Mouse (Mus musculus) heart, adult 2 months (tissue): ENCODE results near the gene Xab2.

Experiments used
- CTCF ChIP-seq: fragments of 200-600 bp; IDR thresholded peaks from 2 replicates; pipeline ENCODE4 v1.8.1; 2022; ENCODE audit warnings: antibody characterized with exemption, mild to moderate bottlenecking, moderate library complexity
- POLR2A ChIP-seq: fragments of 200-500 bp; IDR thresholded peaks from 2 replicates; pipeline ENCODE4 v1.6.1; 2011; ENCODE audit warnings: mild to moderate bottlenecking, low read depth, low read length, control low read depth; ENCODE audit not compliant: insufficient read depth

GRCm38 (mm10) chr8:3586993-3587390 is 34.1 kb downstream of the Xab2 start, which contains the start of gene Camsap3:
- TF ChIP-seq CTCF, result no peak
- no peak for TF ChIP-seq POLR2A
